Mouse (Mus musculus): ENCODE measurements at regions not wholly inside any gene's neighbourhood (a gene's known extent, or its start where the extent isn't known, plus 50 kb on each side); places are given as distances from the start of the nearest gene placed in this dataset.
A peak's percentile ranks its signal among the peaks of the same experiment; 100 is the strongest.

DNA sequence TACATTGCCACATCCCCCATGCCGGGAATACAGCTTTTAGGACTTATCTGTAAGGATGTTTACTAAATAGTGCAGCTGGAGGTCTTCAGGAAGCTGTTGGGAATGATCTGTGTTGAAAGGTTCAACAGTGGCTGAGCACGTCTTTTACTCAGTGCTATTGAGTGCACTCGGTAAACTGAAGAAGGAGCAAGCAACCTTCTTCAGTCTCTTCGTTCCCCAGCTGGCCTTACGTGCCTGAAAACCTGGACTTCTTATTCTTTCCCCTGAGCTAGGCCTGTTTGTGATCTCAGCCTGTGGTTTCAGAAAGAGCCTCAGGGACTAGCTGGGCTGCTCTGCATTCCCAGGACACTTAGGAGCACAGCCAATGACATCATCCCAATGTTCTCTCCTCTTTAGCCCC lies 51.2 kb upstream of the Rhox5 start:
- DNase-seq = peak; percentile 1

GRCm38 (mm10) chrX:37754385-37754784 lies 50.3 kb upstream of the Rhox5 start:
- DNase-seq = no peak
